Mouse (Mus musculus) forebrain, embryonic 16.5 days (tissue): ENCODE results near the gene Mier3. TPM values are rescaled to one million over a fixed set of nuclear protein-coding genes. Genes with fewer than 3 reads are reported as not detected.

Experiments used
- ATAC-seq: fragments of 200-750 bp; cut with Nextera tagmentation; 2 replicates; pipeline ENCODE4 v1.8.0; 2017; ENCODE audit warnings: mild to moderate bottlenecking, moderate library complexity
- H3K27ac ChIP-seq: fragments of 300-500 bp; sonication (generic); 2 replicates; pipeline ENCODE4 v1.5.1; 2014; ENCODE audit warnings: low read length, control low read depth
- H3K27me3 ChIP-seq: fragments of 300-500 bp; sonication (generic); replicated peaks from 2 replicates; pipeline ENCODE4 v1.6.1; 2014; ENCODE audit warnings: low read length; ENCODE audit not compliant: control insufficient read depth, insufficient read depth
- H3K36me3 ChIP-seq: fragments of 300-500 bp; sonication (generic); 2 replicates; pipeline ENCODE4 v1.6.1; 2014; ENCODE audit not compliant: control insufficient read depth, insufficient read depth
- H3K4me1 ChIP-seq: fragments of 300-500 bp; sonication (generic); replicated peaks from 2 replicates; pipeline ENCODE4 v1.6.1; 2014; ENCODE audit warnings: low read length; ENCODE audit not compliant: control insufficient read depth, insufficient read depth
- H3K4me2 ChIP-seq: fragments of 300-500 bp; sonication (generic); 2 replicates; pipeline ENCODE4 v1.6.1; 2014; ENCODE audit warnings: mild to moderate bottlenecking, low read length, control low read depth
- H3K4me3 ChIP-seq: fragments of 300-500 bp; sonication (generic); replicated peaks from 2 replicates; pipeline ENCODE4 v1.5.1; 2014; ENCODE audit warnings: mild to moderate bottlenecking, low read length, control low read depth
- H3K9ac ChIP-seq: fragments of 300-500 bp; sonication (generic); replicated peaks from 2 replicates; pipeline ENCODE4 v1.6.1; 2014; ENCODE audit warnings: low read depth, low read length, control low read depth
- H3K9me3 ChIP-seq: fragments of 300-500 bp; sonication (generic); 2 replicates; pipeline ENCODE4 v1.6.1; 2016; ENCODE audit warnings: low read length; ENCODE audit not compliant: control insufficient read depth
- WGBS: fragments of 180-500 bp; shearing (Covaris S2); extraction: QIAGEN DNeasy Blood & Tissue Kit; methylation state at CpG from one replicate; pipeline ENCODE4 v1.1.7; 2014; 5-methylcytosine and 5-hydroxymethylcytosine counted together
- polyA plus RNA-seq: library from polyadenylated mRNA; unstranded; fragments of >200 nt; fragmentation: Nextera tagmentation; extraction: Ambion mirVana; gene quantifications from 2 replicates; pipeline ENCODE4 v1.2.1, GENCODE M21; 2015

Gene Mier3
- polyA plus RNA-seq, 1 experiment from 2014 or later: 21.1 TPM

DNA sequence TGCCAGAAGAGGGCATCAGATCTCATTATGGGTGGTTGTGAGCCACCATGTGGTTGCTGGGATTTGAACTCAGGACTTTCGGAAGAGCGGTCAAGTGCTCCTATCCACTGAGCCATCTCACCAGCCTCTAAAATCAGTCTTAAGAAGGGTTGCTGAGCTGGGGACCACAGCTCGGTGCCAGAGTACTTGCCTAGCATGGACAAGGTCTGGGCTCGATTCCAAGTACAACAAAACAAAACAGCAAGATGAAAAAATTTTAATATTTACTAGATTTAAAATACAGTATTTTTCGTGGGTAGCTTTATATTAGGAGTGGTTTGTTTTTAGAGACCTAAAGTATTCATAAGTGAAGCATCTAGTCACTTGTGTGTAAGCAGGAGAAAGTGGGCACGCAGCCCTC, 72.5 kb downstream of the Mier3 start:
- Histone ChIP-seq H3K4me3 (no peak overlapping the region), H3K9me3 (no peaks in the 10 kb centered on the region), H3K4me1 (no peaks in the 10 kb centered on the region), H3K4me2 (no peak overlapping the region), H3K36me3 (peaks cover 28% of the 10 kb centered on the region), H3K27me3 (no peaks in the 10 kb centered on the region), H3K27ac (no peak overlapping the region), H3K9ac (no peak overlapping the region)
- WGBS: 91% methylated on average over 6 of the region's 6 CpGs
- ATAC-seq: no peak

DNA sequence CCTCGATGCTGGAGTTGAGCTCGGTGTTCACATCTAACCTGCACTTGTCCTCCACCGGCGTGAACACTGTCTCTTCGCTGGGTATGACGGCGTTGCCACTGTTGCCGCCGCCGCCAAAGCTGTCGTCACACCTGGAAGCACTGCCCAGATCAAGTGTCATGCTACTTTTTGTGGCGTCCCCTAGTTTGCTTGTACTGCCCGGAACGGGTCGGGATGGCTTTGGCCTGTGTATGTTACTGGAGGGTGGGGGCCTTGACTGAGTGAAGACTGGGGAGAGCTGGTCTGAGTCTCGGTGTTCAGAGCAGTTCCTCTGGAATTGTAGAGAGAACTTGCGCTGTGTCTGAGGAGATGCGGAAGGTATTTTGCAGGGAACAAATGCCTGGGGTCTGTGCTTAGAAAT, 74.6 kb downstream of the Mier3 start:
- 97% methylated on average over 18 of the region's 18 CpGs for WGBS
- Histone ChIP-seq H3K4me1 (no peaks in the 10 kb centered on the region), H3K36me3 (peaks cover 26% of the 10 kb centered on the region)

DNA sequence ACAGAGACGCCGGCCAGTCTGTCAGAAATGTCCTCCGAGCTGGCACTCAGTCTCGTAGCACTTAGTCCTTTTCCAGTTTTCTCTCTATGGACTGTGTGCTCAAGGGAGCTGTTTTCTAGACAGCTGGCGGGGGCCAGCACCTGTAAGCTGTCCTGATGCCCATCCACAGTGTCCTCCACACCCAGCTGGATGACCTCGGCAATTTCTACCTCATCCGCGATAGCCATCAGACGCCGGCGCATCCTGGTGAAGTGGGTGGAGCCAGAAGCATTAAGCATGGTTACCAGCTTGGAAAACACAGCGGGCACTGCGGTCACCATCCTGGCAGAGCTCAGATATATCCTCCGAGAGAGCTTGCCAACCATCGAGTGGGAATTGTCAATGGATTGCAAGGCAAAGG, 75.2 kb downstream of the Mier3 start:
- H3K4me1 ChIP-seq: no peaks in the 10 kb centered on the region
- H3K27me3 ChIP-seq: no peaks in the 10 kb centered on the region
- peaks cover 26% of the 10 kb centered on the region for H3K36me3 ChIP-seq
- 96% methylated on average over 15 of the region's 15 CpGs for WGBS
- H3K4me2 ChIP-seq: no peak overlapping the region
- no peak for ATAC-seq
- H3K9ac ChIP-seq: no peak overlapping the region
- no peaks in the 10 kb centered on the region for H3K9me3 ChIP-seq
- H3K4me3 ChIP-seq: no peak overlapping the region
- H3K27ac ChIP-seq: no peak overlapping the region

More for the DNA sequence above, 74.6 kb downstream of the Mier3 start:
- Histone ChIP-seq H3K27me3 (no peaks in the 10 kb centered on the region), H3K4me2 (no peak overlapping the region), H3K9ac (no peak overlapping the region), H3K9me3 (no peaks in the 10 kb centered on the region), H3K27ac (no peak overlapping the region), H3K4me3 (no peak overlapping the region)
- ATAC-seq: no peak

DNA sequence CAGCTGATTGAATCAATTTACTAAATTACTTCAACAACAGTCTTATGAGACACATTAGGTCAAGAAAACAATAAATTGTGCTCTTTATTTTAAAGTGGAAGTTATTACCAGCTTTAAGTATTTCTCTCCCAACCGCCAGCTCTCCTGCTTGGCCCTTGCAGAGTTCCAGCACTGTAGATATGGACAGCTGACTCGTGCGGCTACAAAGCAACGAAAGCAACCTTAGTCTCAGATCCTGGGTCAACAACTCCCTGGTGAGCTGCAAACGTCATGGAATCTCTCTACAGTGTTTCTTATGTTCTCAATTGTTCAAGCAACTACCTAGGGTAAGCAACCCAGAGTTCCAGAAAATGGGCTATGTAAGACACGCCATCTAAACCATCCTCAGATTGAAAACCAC, 76.2 kb downstream of the Mier3 start:
- Histone ChIP-seq H3K36me3 (peaks cover 26% of the 10 kb centered on the region), H3K27ac (no peak overlapping the region), H3K4me1 (no peaks in the 10 kb centered on the region), H3K27me3 (no peaks in the 10 kb centered on the region), H3K4me3 (no peak overlapping the region), H3K9ac (no peak overlapping the region), H3K4me2 (no peak overlapping the region), H3K9me3 (no peaks in the 10 kb centered on the region)
- no peak for ATAC-seq
- 92% methylated on average over 6 of the region's 6 CpGs for WGBS

DNA sequence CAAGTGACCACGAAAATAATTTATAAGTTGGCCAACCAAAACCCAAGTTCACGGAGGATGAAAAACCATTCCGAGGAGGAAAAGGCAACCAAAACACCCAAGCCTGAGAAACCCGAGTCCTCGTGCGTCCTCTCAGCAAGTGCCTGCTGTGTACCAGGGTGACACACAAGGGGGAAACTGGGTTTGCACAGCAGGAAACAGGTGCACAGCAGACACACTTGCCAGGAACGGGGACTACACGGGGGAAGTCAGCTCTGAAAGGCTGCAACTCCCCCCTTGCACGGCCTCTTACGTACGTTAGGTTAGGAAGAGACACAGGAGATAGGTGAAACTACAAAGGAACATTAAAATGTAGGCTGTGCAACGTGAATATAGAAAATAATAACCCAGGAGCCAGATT, 81.7 kb downstream of the Mier3 start:
- H3K36me3 ChIP-seq: peaks cover 4% of the 10 kb centered on the region; the same call in 1 of the 2 replicates
- ATAC-seq: no peak
- H3K27ac ChIP-seq: no peak overlapping the region
- no peaks in the 10 kb centered on the region for H3K27me3 ChIP-seq
- 92% methylated on average over 12 of the region's 12 CpGs for WGBS
- no peak overlapping the region for H3K9ac ChIP-seq
- H3K9me3 ChIP-seq: no peaks in the 10 kb centered on the region
- H3K4me2 ChIP-seq: no peak overlapping the region
- no peaks in the 10 kb centered on the region for H3K4me1 ChIP-seq
- H3K4me3 ChIP-seq: no peak overlapping the region

Other genes starting within 250 kb of the Mier3 start
- 107 and 122 TPM in 2 replicates for gene Gpbp1, start 190.9 kb upstream of the Mier3 start, polyA plus RNA-seq
- not detected in 2 replicates for gene Gm49496, start 131.0 kb upstream of the Mier3 start, polyA plus RNA-seq
- gene Gm10198, start 88.2 kb upstream of the Mier3 start, polyA plus RNA-seq: not detected in 2 replicates
- 10.4 and 10.7 TPM in 2 replicates for gene Map3k1, start 128.0 kb downstream of the Mier3 start, polyA plus RNA-seq